Mouse (Mus musculus) heart, embryonic 10.5 days (tissue): ENCODE data around the gene Tnks1bp1. TPM values are rescaled to one million over a fixed set of nuclear protein-coding genes. Genes with fewer than 3 reads are reported as not detected.
A peak's percentile ranks its signal among the peaks of the same experiment; 100 is the strongest.

Experiments
- DNase-seq: peaks from one replicate; pipeline ENCODE4 v3.0.0-alpha.2; 2017; ENCODE audit warnings: low spot score
- H3K27ac ChIP-seq: fragments of 300-500 bp; sonication (generic); 2 replicates; pipeline ENCODE4 v1.5.1; 2016; ENCODE audit warnings: mild to moderate bottlenecking
- H3K27me3 ChIP-seq: fragments of 300-500 bp; sonication (generic); 2 replicates; pipeline ENCODE4 v1.6.1; 2016; ENCODE audit warnings: mild to moderate bottlenecking; ENCODE audit not compliant: poor library complexity, insufficient read depth, severe bottlenecking
- H3K36me3 ChIP-seq: fragments of 300-500 bp; sonication (generic); 2 replicates; pipeline ENCODE4 v1.6.1; 2016; ENCODE audit warnings: mild to moderate bottlenecking, moderate library complexity
- H3K4me1 ChIP-seq: fragments of 300-500 bp; sonication (generic); 2 replicates; pipeline ENCODE4 v1.6.1; 2016; ENCODE audit warnings: mild to moderate bottlenecking
- H3K4me3 ChIP-seq: fragments of 300-500 bp; sonication (generic); 2 replicates; pipeline ENCODE4 v1.5.1; 2016; ENCODE audit warnings: mild to moderate bottlenecking, moderate library complexity
- H3K9me3 ChIP-seq: fragments of 300-500 bp; sonication (generic); 2 replicates; pipeline ENCODE4 v1.6.1; 2016; ENCODE audit warnings: mild to moderate bottlenecking, moderate library complexity
- WGBS: fragments of 180-500 bp; shearing (Covaris S2); methylation state at CpG from one replicate; pipeline ENCODE4 v1.1.7; 2016; 5-methylcytosine and 5-hydroxymethylcytosine counted together
- polyA plus RNA-seq: library from polyadenylated mRNA; unstranded; fragments of >200 nt; fragmentation: Nextera tagmentation; extraction: Ambion mirVana; gene quantifications from 2 replicates; pipeline ENCODE4 v1.2.1, GENCODE M21; 2016

Gene Tnks1bp1
- polyA plus RNA-seq, 1 experiment from 2014 or later, result 25.9 TPM

DNA sequence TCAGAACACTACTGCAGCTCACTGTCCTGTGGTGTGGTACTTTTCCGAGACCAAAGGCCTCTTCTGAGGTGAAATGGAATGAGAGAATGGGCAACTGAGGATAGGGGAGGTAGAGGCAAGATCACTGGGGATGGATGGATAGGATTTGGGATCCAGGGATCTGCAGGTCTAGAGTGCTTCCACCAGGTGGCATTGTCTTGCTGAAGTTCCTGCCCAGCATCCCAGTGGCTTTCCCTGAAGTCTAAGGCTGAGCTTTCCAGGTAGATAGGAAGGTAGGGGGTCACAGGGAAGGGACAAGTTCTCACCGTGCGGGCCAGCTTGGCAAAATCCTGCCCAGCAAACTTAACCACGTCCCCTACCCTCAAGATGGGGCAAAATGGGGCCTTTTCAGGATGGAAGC is 25.8 kb upstream of the Tnks1bp1 start:
- no peaks in the 10 kb centered on the region for H3K27me3 ChIP-seq
- 17% methylated on average over 4 of the region's 4 CpGs for WGBS
- no peaks in the 10 kb centered on the region for H3K36me3 ChIP-seq
- DNase-seq, result no peak
- H3K27ac ChIP-seq, result no peak overlapping the region
- H3K4me1 ChIP-seq, result no peaks in the 10 kb centered on the region
- no peak overlapping the region for H3K4me3 ChIP-seq
- H3K9me3 ChIP-seq, result no peaks in the 10 kb centered on the region

- Histone ChIP-seq H3K4me3 (no peak overlapping the region), H3K9me3 (no peaks in the 10 kb centered on the region), H3K27me3 (no peaks in the 10 kb centered on the region), H3K27ac (no peak overlapping the region), H3K4me1 (no peaks in the 10 kb centered on the region), H3K36me3 (no peaks in the 10 kb centered on the region)
- DNase-seq, result no peak
- WGBS, result 78% methylated on average over 3 of the region's 3 CpGs
These were observed 21.6 kb upstream of the Tnks1bp1 start for GRCm38 (mm10) chr2:85026178-85026577.

- H3K9me3 ChIP-seq, result no peaks in the 10 kb centered on the region
- DNase-seq, result no peak
- H3K27ac ChIP-seq, result no peak overlapping the region
- no peak overlapping the region for H3K4me3 ChIP-seq
- 61% methylated on average over 5 of the region's 5 CpGs for WGBS
- H3K36me3 ChIP-seq, result no peaks in the 10 kb centered on the region
- no peaks in the 10 kb centered on the region for H3K27me3 ChIP-seq
- H3K4me1 ChIP-seq, result no peaks in the 10 kb centered on the region
These were observed 20.5 kb upstream of the Tnks1bp1 start for GRCm38 (mm10) chr2:85027281-85027680.

DNA sequence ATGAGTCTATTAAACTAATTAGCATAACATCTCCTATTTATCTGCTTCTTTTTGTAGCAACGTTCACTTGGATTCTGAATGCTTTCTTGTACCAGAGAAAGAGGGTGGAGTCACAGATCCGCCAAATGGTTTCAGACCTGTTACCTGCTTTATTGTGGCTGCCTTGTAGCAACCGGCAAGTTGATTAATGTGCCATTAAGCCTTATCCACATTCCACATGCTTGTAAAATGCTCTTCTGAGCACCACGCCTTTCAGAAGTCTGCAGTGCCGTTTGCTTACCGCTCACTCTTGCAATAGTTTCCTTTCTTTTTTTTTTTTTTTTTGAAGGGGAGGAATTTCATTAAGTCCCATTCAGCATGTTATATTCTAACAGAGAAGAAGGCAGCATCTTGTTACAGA is 17.9 kb upstream of the Tnks1bp1 start:
- no peaks in the 10 kb centered on the region for H3K4me1 ChIP-seq
- H3K27ac ChIP-seq, result no peak overlapping the region
- no peak for DNase-seq
- H3K36me3 ChIP-seq, result no peaks in the 10 kb centered on the region
- WGBS, result 73% methylated on average over 6 of the region's 6 CpGs
- H3K9me3 ChIP-seq, result no peaks in the 10 kb centered on the region
- no peak overlapping the region for H3K4me3 ChIP-seq
- H3K27me3 ChIP-seq, result no peaks in the 10 kb centered on the region

- Histone ChIP-seq H3K27me3 (no peaks in the 10 kb centered on the region), H3K36me3 (no peaks in the 10 kb centered on the region), H3K4me3 (no peak overlapping the region), H3K27ac (no peak overlapping the region), H3K9me3 (no peaks in the 10 kb centered on the region), H3K4me1 (peaks cover under 1% of the 10 kb centered on the region; the same call in 1 of the 2 replicates)
- DNase-seq, result no peak
- WGBS, result 60% methylated on average over 6 of the region's 6 CpGs
These were observed 16.8 kb upstream of the Tnks1bp1 start for GRCm38 (mm10) chr2:85030989-85031388.

DNA sequence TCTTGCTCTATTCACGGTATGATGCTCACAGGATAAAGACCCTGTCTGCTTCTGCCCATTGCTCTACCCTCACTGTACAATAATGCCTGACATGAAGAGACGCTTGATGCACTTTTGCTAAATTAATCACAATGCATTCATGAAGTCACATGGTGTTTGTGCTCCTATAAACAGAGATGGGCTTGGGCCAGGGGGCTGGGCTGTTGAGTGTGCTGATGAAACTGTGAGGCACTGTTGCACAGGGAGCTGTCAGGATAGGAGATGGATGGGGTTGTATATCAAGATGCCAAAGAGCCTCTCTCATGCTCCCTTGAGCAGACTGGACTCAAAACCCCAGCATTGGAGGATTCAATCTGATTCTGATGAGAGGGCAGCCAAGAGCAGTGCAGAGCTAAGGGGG is 14.7 kb upstream of the Tnks1bp1 start:
- no peak overlapping the region for H3K4me3 ChIP-seq
- no peak for DNase-seq
- H3K36me3 ChIP-seq, result no peaks in the 10 kb centered on the region
- no peak overlapping the region for H3K27ac ChIP-seq
- H3K9me3 ChIP-seq, result no peaks in the 10 kb centered on the region
- H3K4me1 ChIP-seq, result peaks cover 9% of the 10 kb centered on the region
- WGBS, result 83% methylated on average over 2 of the region's 2 CpGs
- H3K27me3 ChIP-seq, result no peaks in the 10 kb centered on the region

DNA sequence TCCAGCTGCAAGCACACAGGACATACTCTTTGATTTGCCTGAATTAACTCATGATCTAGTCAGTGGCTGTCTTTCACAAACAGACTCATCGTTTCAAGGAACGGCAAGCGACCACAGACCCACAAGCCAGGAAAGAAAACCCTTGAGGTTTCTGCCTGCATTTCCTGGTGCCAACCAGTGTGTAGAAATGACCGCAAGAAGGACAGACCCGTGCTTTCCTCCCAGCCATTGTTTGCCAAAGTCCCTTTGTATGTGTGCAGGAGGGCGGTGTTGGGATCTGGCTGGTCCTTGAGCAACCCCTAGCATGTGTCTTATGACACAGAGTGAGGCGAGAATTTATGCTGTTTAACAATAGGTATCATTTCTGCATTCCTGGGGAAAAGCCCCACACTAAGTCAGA is 13.7 kb upstream of the Tnks1bp1 start:
- 79% methylated on average over 7 of the region's 7 CpGs for WGBS
- peaks cover 4% of the 10 kb centered on the region; the same call in 1 of the 2 replicates for H3K36me3 ChIP-seq
- no peak overlapping the region for H3K27ac ChIP-seq
- H3K4me3 ChIP-seq, result no peak overlapping the region
- H3K4me1 ChIP-seq, result peaks cover 13% of the 10 kb centered on the region
- no peaks in the 10 kb centered on the region for H3K27me3 ChIP-seq
- no peaks in the 10 kb centered on the region for H3K9me3 ChIP-seq
- DNase-seq, result no peak

GRCm38 (mm10) chr2:85036507-85037046 is 11.2 kb upstream of the Tnks1bp1 start:
- H3K9me3 ChIP-seq, result no peaks in the 10 kb centered on the region
- no peak for DNase-seq
- H3K4me3 ChIP-seq, result peak overlapping the region; percentile 75
- H3K4me1 ChIP-seq, result peaks cover 16% of the 10 kb centered on the region
- 9% methylated on average over 11 of the region's 11 CpGs for WGBS
- no peaks in the 10 kb centered on the region for H3K27me3 ChIP-seq
- H3K27ac ChIP-seq, result peak overlapping the region; percentile 98
- H3K36me3 ChIP-seq, result peaks cover 28% of the 10 kb centered on the region

- H3K36me3 ChIP-seq, result peaks cover 36% of the 10 kb centered on the region
- peak; percentile 95 for DNase-seq
- H3K4me1 ChIP-seq, result peaks cover 16% of the 10 kb centered on the region
- H3K27me3 ChIP-seq, result no peaks in the 10 kb centered on the region
- H3K4me3 ChIP-seq, result peak within 1 kb of the TSS; percentile 75
- peak within 1 kb of the TSS; percentile 98 for H3K27ac ChIP-seq
- no peaks in the 10 kb centered on the region for H3K9me3 ChIP-seq
- WGBS, result under 1% methylated on average over 66 of the region's 66 CpGs
These were observed 10.5 kb upstream of the Tnks1bp1 start, which contains the start of the genes Ssrp1 and P2rx3 for GRCm38 (mm10) chr2:85037047-85038026. TSS of gene Ssrp1 (plus strand) at chr2:85037234. TSS of gene P2rx3 (minus strand) at chr2:85037462.

DNA sequence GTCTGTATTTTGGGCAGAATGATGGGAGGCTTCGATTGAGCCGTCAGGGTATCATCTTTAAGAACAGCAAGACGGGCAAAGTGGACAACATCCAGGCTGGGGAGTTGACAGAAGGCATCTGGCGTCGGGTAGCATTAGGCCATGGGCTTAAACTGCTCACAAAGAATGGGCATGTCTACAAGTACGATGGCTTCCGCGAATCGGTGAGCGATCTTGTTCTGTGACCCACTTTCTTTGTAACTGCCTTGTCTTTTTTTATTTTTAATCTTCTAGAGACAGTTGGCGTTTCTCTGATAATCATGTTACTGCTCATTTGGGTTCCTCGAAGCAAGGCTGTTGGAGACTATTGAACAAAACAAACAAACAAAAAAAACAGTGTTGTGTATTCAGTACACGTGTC is 9.5 kb upstream of the Tnks1bp1 start:
- Histone ChIP-seq H3K27me3 (no peaks in the 10 kb centered on the region), H3K27ac (peak overlapping the region; percentile 98; the same call in 1 of the 2 replicates), H3K9me3 (no peaks in the 10 kb centered on the region), H3K4me3 (peak overlapping the region; percentile 75), H3K36me3 (peaks cover 46% of the 10 kb centered on the region), H3K4me1 (peaks cover 16% of the 10 kb centered on the region)
- DNase-seq, result no peak
- WGBS, result 87% methylated on average over 13 of the region's 13 CpGs

DNA sequence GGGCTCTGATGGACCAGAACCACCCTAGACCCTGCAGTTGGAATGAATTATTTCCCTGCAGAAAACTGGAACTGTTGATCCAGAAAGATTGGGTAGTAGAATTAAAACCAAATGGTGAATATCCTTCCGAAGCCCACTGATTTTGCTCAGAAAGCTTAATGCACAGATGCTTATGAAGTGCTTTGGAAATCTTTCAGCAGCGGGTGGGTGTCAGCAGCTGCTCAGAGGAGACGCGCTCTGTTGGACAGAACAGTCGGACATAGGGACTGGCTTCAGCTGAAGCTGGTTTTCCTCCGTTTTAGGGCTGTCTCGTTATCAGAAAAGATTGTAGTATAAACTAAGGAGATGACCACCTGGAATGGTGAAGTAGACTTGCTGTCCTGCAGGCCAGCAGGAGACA is 4.2 kb upstream of the Tnks1bp1 start:
- DNase-seq, result no peak
- Histone ChIP-seq H3K36me3 (peaks cover 82% of the 10 kb centered on the region), H3K4me1 (peaks cover 25% of the 10 kb centered on the region), H3K9me3 (no peaks in the 10 kb centered on the region), H3K27me3 (no peaks in the 10 kb centered on the region), H3K27ac (no peak overlapping the region), H3K4me3 (no peak overlapping the region)
- 93% methylated on average over 7 of the region's 7 CpGs for WGBS

GRCm38 (mm10) chr2:85046222-85046621 is 1.6 kb upstream of the Tnks1bp1 start:
- Histone ChIP-seq H3K27ac (no peak overlapping the region; the same call in 1 of the 2 replicates), H3K27me3 (no peaks in the 10 kb centered on the region), H3K36me3 (peaks cover 59% of the 10 kb centered on the region), H3K4me1 (peaks cover 48% of the 10 kb centered on the region), H3K9me3 (no peaks in the 10 kb centered on the region), H3K4me3 (no peak overlapping the region)
- WGBS, result 73% methylated on average over 8 of the region's 8 CpGs
- no peak for DNase-seq

GRCm38 (mm10) chr2:85047081-85047480 is 741 bp upstream of the Tnks1bp1 start:
- no peak for DNase-seq
- 0 out of 2 replicates have a peak overlapping the region, but pooled peaks have one; percentile 86 for H3K27ac ChIP-seq

More at GRCm38 (mm10) chr2:85047081-85047480, 741 bp upstream of the Tnks1bp1 start:
- Histone ChIP-seq H3K4me3 (peak overlapping the region; percentile 79), H3K4me1 (peaks cover 46% of the 10 kb centered on the region), H3K27me3 (no peaks in the 10 kb centered on the region), H3K9me3 (no peaks in the 10 kb centered on the region), H3K36me3 (peaks cover 58% of the 10 kb centered on the region)
- WGBS, result 53% methylated on average over 10 of the region's 10 CpGs
